Mouse (Mus musculus) hindbrain, embryonic 11.5 days (tissue): ENCODE measurements around the gene Patj. TPM values are rescaled to one million over a fixed set of nuclear protein-coding genes. Genes with fewer than 3 reads are reported as not detected.
"Not testable (repeated sequence)": the region's sequence is repeated elsewhere in the genome, so short reads cannot be mapped to it uniquely, and the experiment has no call there.

Experiments used
- ATAC-seq: fragments of 200-750 bp; cut with Nextera tagmentation; 2 replicates; pipeline ENCODE4 v1.8.0; 2017; ENCODE audit warnings: mild to moderate bottlenecking, moderate TSS enrichment, moderate library complexity; ENCODE audit not compliant: low FRiP score
- DNase-seq: peaks from one replicate; pipeline ENCODE4 v3.0.0-alpha.2; 2015; ENCODE audit warnings: low spot score
- H3K27ac ChIP-seq: fragments of 300-500 bp; sonication (generic); 2 replicates; pipeline ENCODE4 v1.5.1; 2014; ENCODE audit warnings: mild to moderate bottlenecking, low read depth, low read length
- H3K27me3 ChIP-seq: fragments of 300-500 bp; sonication (generic); 2 replicates; pipeline ENCODE4 v1.6.1; 2014; ENCODE audit warnings: mild to moderate bottlenecking, low read length, moderate library complexity, mixed read lengths; ENCODE audit not compliant: control insufficient read depth, insufficient read depth
- H3K36me3 ChIP-seq: fragments of 300-500 bp; sonication (generic); 2 replicates; pipeline ENCODE4 v1.6.1; 2014; ENCODE audit warnings: mild to moderate bottlenecking, low read length, moderate library complexity, mixed read lengths; ENCODE audit not compliant: control insufficient read depth, insufficient read depth
- H3K4me1 ChIP-seq: fragments of 300-500 bp; sonication (generic); replicated peaks from 2 replicates; pipeline ENCODE4 v1.6.1; 2014; ENCODE audit warnings: low read length, mixed read lengths; ENCODE audit not compliant: control insufficient read depth, insufficient read depth
- H3K4me2 ChIP-seq: fragments of 300-500 bp; sonication (generic); replicated peaks from 2 replicates; pipeline ENCODE4 v1.6.1; 2014; ENCODE audit warnings: mild to moderate bottlenecking, low read depth, low read length
- H3K4me3 ChIP-seq: fragments of 300-500 bp; sonication (generic); 2 replicates; pipeline ENCODE4 v1.5.1; 2014; ENCODE audit warnings: low read depth, low read length
- H3K9ac ChIP-seq: fragments of 300-500 bp; sonication (generic); 2 replicates; pipeline ENCODE4 v1.6.1; 2014; ENCODE audit warnings: low read depth, low read length
- H3K9me3 ChIP-seq: fragments of 300-500 bp; sonication (generic); 2 replicates; pipeline ENCODE4 v1.6.1; 2016; ENCODE audit warnings: low read length; ENCODE audit not compliant: control insufficient read depth
- WGBS: fragments of 180-500 bp; shearing (Covaris S2); extraction: QIAGEN DNeasy Blood & Tissue Kit; methylation state at CpG from one replicate; pipeline ENCODE4 v1.1.7; 2014; 5-methylcytosine and 5-hydroxymethylcytosine counted together
- polyA plus RNA-seq: library from polyadenylated mRNA; unstranded; fragments of >200 nt; fragmentation: Nextera tagmentation; extraction: Ambion mirVana; gene quantifications from 2 replicates; pipeline ENCODE4 v1.2.1, GENCODE M21; 2014

Gene Patj
- polyA plus RNA-seq, 1 experiment from 2014 or later: 9.7 TPM

GRCm38 (mm10) chr4:98718547-98718917 is 322.9 kb downstream of the Patj start:
- H3K4me2 ChIP-seq: no peak overlapping the region
- H3K4me3 ChIP-seq: no peak overlapping the region
- ATAC-seq: no peak
- H3K9ac ChIP-seq: no peak overlapping the region
- 90% methylated on average over 10 of the region's 10 CpGs for WGBS
- H3K27ac ChIP-seq: no peak overlapping the region
- H3K36me3 ChIP-seq: no peaks in the 10 kb centered on the region
- no peaks in the 10 kb centered on the region for H3K4me1 ChIP-seq
- H3K27me3 ChIP-seq: no peaks in the 10 kb centered on the region
- no peaks in the 10 kb centered on the region for H3K9me3 ChIP-seq
- DNase-seq: no peak

DNA sequence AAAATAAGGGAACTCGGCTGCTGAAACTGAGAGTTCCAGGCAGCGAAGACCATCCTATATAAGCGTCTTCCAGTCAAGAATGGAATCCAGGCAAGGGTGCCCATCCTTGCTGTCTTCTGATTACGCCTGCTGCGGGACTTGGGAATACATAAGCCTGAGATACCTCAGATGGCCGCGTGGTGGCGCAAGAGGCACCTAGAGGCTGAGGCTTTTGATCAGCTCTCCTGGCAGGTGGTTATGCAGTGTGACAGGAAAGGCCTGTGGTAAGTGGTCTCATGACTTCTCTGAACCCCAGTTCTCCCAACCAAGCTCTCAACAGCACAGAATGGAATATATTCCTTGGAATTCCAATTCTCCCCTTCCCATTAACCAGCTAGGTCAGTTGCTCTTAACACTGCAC is 326.9 kb downstream of the Patj start:
- Histone ChIP-seq H3K9ac (no peak overlapping the region), H3K4me3 (no peak overlapping the region), H3K9me3 (no peaks in the 10 kb centered on the region), H3K27ac (no peak overlapping the region), H3K4me1 (peaks cover 6% of the 10 kb centered on the region; the same call in 1 of the 2 replicates), H3K36me3 (no peaks in the 10 kb centered on the region), H3K27me3 (peaks cover 13% of the 10 kb centered on the region), H3K4me2 (no peak overlapping the region)
- DNase-seq: peak; percentile 88
- peak; percentile 56 for ATAC-seq
- 11% methylated on average over 8 of the region's 8 CpGs for WGBS

DNA sequence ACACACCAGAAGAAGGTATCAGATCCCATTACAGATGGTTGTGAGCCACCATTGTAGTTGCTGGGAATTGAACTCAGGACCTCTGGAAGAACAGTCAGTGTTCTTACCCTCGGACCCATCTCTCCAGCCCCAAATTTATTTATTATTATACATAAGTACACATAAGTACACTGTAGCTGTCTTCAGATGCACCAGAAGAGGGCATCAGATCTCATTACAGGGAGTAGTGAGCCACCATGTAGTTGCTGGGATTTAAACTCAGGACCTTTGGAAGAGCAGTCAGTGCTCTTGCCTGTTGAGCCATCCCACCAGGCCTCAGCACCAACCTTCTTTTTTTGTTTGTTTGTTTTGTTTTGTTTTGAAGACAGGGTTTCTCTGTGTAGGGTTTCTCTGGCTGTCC is 329.1 kb downstream of the Patj start:
- H3K9ac ChIP-seq, H3K36me3 ChIP-seq, ATAC-seq, H3K27ac ChIP-seq, DNase-seq, H3K9me3 ChIP-seq, H3K4me2 ChIP-seq, H3K4me1 ChIP-seq, H3K4me3 ChIP-seq: not testable (repeated sequence)
- WGBS: 96% methylated on average over 1 of the region's 1 CpGs
- H3K27me3 ChIP-seq: peaks cover 29% of the 10 kb centered on the region

DNA sequence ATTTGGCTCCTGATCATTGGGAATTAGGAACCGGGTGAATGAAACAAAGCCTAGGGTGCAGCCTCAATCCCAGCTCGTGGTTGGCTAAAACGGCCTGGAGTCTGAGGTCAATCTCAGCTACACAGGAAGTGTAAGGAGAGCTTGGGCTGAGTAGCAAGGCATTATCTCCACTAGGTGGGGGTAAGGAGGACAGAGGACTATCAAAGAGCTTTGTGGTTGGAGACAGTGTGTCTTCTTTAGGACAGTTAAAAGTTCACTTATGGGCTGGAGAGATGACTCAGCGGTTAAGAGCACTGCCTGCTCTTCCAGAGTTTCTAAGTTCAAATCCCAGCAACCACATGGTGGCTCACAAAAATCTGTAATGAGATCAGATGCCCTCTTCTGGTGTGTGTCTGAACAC is 329.9 kb downstream of the Patj start:
- Histone ChIP-seq H3K36me3 (no peaks in the 10 kb centered on the region), H3K4me1 (peaks cover 6% of the 10 kb centered on the region; the same call in 1 of the 2 replicates), H3K4me2 (no peak overlapping the region), H3K9ac (no peak overlapping the region), H3K27ac (no peak overlapping the region), H3K9me3 (no peaks in the 10 kb centered on the region), H3K4me3 (no peak overlapping the region), H3K27me3 (peaks cover 29% of the 10 kb centered on the region)
- ATAC-seq: no peak
- 38% methylated on average over 4 of the region's 4 CpGs for WGBS
- DNase-seq: peak; percentile 24

DNA sequence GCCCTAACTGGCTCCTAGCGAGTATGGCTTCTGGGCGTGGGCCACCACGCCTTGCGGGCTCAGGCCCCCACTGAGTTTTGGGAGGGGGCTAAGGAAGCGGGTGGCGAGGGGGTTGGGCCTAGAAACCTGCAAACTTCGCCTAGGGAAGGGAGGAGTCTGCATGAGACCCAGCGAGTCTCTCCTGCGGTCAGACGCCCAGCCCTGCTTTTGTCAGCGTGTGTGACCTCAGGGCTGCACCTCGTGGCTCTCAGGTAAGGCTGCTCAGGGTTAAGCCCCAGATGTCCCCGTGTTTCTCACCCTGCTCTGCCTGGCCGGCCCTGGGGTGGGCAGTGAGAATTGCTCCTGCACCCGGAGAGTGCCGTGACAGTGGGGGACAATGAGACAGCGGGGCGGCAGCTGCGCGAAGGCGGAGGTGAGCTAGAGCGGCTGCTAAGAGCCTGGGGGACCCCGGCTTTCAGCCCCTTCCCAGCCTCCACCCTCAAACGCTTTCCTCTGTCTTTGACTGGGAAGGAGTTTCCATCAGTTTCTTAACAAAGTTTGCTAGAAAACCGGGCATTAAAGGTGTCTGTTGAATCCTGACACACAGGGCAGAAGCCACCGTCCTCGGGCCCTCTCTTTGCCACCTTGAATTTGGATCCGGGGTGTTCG is 331.1 kb downstream of the Patj start, which contains the start of gene L1td1:
TSS of gene L1td1 (plus strand) at position 145 of the 648 bp plus-strand sequence.
- peak; percentile 21; the same call in 1 of the 2 replicates for ATAC-seq
- WGBS: 2% methylated on average over 29 of the region's 29 CpGs

DNA sequence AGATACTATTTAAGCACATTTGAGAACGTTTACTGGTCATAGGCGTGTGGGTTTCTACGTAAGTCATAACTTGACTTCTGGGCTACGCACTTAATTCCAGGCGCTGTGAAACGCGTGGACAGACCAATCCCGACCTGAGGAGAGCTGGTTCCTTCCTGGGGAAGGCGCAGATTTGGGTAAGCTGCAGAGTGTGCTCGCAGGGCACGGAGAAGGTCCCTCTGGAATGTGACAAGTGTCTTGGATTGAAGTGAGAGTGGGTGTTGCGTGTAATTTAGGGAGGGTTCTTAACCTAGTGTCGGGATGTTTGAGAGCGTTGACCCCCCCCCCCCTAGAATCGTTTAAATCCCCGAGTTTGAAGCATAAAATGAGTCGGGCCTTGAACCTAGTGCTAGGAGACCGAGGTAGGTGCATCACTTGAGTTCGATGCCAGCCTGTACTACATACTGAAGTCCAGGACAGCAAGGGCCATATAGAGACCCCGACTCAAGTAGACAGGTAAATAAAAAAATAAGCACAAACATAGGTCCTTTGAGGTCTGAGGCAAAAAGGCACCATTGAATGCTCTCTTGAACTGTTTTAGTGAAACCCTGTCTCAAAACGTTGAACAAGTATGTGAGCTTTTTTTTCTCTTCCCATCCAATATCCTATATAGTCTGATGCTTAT is 331.8 kb downstream of the Patj start:
- no peaks in the 10 kb centered on the region for H3K9me3 ChIP-seq
- peak; percentile 41 for DNase-seq
- no peak overlapping the region for H3K27ac ChIP-seq

More for the DNA sequence above, 331.1 kb downstream of the Patj start, which contains the start of gene L1td1:
- Histone ChIP-seq H3K27ac (no peak within 1 kb of the TSS), H3K27me3 (peaks cover 29% of the 10 kb centered on the region), H3K4me2 (peak within 1 kb of the TSS; percentile 51), H3K9me3 (no peaks in the 10 kb centered on the region), H3K9ac (0 out of 2 replicates have a peak within 1 kb of the TSS, but pooled peaks have one; percentile 16), H3K36me3 (no peaks in the 10 kb centered on the region), H3K4me1 (peaks cover 6% of the 10 kb centered on the region; the same call in 1 of the 2 replicates), H3K4me3 (peak within 1 kb of the TSS; percentile 18; the same call in 1 of the 2 replicates)
- DNase-seq: peak; percentile 39

DNA sequence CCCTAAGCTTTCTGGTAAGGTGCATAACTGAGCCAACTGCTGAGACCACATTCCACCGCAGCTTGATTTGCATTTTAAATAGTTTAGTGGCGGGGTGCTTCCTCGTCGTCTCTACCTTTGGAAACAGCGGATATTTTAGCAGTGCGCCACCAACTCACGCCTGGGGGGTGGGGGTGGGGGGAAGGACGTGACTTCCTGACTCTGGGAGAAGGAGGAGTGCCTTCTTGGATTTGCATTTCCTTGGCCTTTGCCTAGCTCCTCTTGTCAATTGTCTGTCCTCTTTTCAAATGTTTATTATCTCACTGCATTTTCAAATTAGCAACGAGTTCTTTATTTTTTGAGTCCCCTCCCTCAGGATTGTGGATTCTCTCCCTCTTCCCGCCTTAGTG is 332.4 kb downstream of the Patj start:
- no peak overlapping the region for H3K27ac ChIP-seq
- H3K36me3 ChIP-seq: no peaks in the 10 kb centered on the region
- H3K4me3 ChIP-seq: no peak overlapping the region
- H3K9me3 ChIP-seq: no peaks in the 10 kb centered on the region
- H3K4me2 ChIP-seq: peak overlapping the region; percentile 33; the same call in 1 of the 2 replicates
- 1% methylated on average over 10 of the region's 10 CpGs for WGBS
- H3K9ac ChIP-seq: no peak overlapping the region
- peaks cover 29% of the 10 kb centered on the region for H3K27me3 ChIP-seq
- ATAC-seq (no peak), DNase-seq (no peak)
- H3K4me1 ChIP-seq: peaks cover 6% of the 10 kb centered on the region; the same call in 1 of the 2 replicates

More for the DNA sequence above, 331.8 kb downstream of the Patj start:
- peaks cover 6% of the 10 kb centered on the region; the same call in 1 of the 2 replicates for H3K4me1 ChIP-seq
- no peak overlapping the region for H3K9ac ChIP-seq
- WGBS: 2% methylated on average over 21 of the region's 21 CpGs
- H3K36me3 ChIP-seq: no peaks in the 10 kb centered on the region
- H3K4me2 ChIP-seq: peak overlapping the region; percentile 51
- ATAC-seq: no peak; the same call in 1 of the 2 replicates
- peak overlapping the region; percentile 18; the same call in 1 of the 2 replicates for H3K4me3 ChIP-seq
- H3K27me3 ChIP-seq: peaks cover 29% of the 10 kb centered on the region

DNA sequence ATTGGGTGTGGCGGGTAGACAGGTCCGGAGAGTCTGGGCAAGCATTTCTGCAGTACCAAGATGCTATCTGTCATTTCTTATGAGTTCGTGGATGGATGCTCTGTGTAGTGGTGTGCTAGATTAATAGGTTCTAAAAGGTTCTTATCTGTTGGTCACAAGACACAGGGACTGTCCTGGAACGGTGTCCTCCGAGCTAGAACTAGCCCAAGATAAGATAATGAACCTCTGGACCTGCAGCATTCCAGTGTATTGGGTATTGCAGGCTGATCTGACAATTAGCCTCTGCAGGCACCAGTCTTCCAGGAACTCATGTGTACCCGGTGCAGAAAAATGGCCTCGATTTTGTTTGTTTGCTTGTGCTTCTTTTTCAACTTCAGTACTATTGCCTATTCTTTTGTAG is 333.1 kb downstream of the Patj start:
- ATAC-seq (no peak), DNase-seq (no peak)
- WGBS: 56% methylated on average over 7 of the region's 7 CpGs
- peaks cover 6% of the 10 kb centered on the region; the same call in 1 of the 2 replicates for H3K4me1 ChIP-seq
- H3K4me3 ChIP-seq: no peak overlapping the region
- no peak overlapping the region for H3K4me2 ChIP-seq
- H3K36me3 ChIP-seq: no peaks in the 10 kb centered on the region
- H3K27me3 ChIP-seq: peaks cover 29% of the 10 kb centered on the region
- no peaks in the 10 kb centered on the region for H3K9me3 ChIP-seq
- no peak overlapping the region for H3K9ac ChIP-seq
- no peak overlapping the region for H3K27ac ChIP-seq
